Mouse (Mus musculus): ENCODE measurements around the gene Fam189b. TPM values are rescaled to one million over a fixed set of nuclear protein-coding genes. Genes with fewer than 3 reads are reported as not detected.
A peak's percentile ranks its signal among the peaks of the same experiment; 100 is the strongest.

Fam189b gene
- polyA plus RNA-seq, 1 experiment from 2014 or later: 33.4 TPM

DNA sequence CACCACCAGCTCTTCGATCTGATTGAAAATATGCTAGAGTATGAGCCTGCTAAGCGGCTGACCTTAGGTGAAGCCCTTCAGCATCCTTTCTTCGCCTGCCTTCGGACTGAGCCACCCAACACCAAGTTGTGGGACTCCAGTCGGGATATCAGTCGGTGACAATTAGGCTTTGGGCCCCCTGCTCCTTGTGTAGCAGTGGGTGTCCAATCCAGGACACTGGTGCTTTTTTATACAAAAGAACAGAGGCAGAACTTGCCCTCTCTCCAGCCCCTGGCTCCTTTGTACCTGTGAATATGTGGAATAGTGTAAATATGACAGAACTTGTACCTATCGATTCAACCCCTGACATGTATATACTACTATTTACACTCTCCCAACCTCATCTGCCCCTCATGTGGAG, 6.5 kb upstream of the Fam189b start:
- Histone ChIP-seq H3K36me3 (peaks cover 79% of the 10 kb centered on the region), H3K27ac (no peak overlapping the region), H3K9me3 (replicated peaks) (no peaks in the 10 kb centered on the region), H3K4me1 (peaks cover 14% of the 10 kb centered on the region), H3K4me3 (no peak overlapping the region), H3K9ac (no peak overlapping the region), H3K4me2 (replicated peaks) (no peak overlapping the region), H3K27me3 (no peaks in the 10 kb centered on the region)
- WGBS: 86% methylated on average over 7 of the region's 7 CpGs
- ATAC-seq (ENCODE audit: low FRiP score): no peak

DNA sequence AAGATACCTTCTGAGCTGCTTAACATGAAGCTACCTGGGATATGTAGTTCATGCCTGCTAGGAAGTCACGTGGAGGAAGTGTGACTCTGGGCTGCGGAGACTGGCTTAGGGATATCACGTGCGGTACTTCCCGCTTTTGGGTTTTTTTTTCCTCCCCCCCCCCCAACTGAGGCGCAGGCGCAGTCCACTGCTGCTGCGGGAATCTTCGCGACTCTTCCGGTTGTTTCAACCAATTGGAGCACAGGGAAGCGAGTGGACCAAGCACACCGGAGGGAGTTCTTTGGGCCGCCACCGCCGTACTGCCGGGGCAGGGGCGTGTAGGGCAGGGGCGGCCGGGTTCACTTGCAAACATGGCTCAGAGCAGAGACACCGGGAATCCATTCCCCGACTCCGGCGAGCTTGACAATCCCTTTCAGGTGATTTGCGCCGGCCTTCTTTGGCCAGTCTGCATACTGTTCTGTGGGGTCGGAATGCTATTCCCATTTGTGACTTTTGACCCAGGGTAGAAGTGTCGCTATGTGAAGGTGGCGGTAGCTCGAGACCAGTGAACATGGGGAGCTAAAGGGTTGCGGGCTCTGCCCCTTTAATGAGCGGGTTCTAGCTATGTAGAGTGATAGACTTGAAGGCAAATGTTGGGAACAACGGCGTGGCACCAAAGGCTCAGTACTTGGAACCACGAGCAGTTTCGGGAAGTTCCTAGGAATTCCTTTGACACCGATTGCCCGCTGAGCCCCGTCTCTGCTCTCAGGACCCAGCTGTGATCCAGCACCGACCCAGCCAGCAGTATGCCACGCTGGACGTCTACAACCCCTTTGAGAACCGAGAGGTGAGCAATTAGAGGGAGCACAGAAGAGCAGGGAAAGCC, 5.5 kb upstream of the Fam189b start, which contains the start of gene Scamp3:
Gene Scamp3 (plus strand): TSS at position 232 of the 865 bp plus-strand sequence.
- H3K27me3 ChIP-seq: no peaks in the 10 kb centered on the region
- peak within 1 kb of the TSS; percentile 67 for H3K4me3 ChIP-seq
- H3K9ac ChIP-seq: peak within 1 kb of the TSS; percentile 73
- peaks cover 79% of the 10 kb centered on the region for H3K36me3 ChIP-seq
- peak within 1 kb of the TSS; percentile 82 for H3K4me2 ChIP-seq (replicated peaks)
- H3K27ac ChIP-seq: peak within 1 kb of the TSS; percentile 82
- H3K4me1 ChIP-seq: peaks cover 14% of the 10 kb centered on the region
- ATAC-seq (ENCODE audit: low FRiP score): peak; percentile 96
- H3K9me3 ChIP-seq (replicated peaks): no peaks in the 10 kb centered on the region
- whole genome bisulfite sequencing: under 1% methylated on average over 43 of the region's 43 CpGs

DNA sequence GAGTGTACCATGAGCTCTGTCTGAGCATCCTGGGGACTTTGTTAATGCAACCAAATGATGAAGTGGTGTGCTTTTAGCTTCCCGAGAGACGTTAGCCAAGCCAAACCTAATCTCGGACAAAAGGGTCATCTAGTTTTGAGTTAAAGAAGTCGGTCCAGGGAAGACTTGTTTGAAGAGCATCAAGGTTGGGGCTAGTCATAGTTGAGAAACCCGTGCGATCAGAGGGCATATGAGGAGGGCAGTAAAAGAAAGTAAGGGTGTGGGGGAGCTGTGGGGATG, 4.9 kb upstream of the Fam189b start:
- H3K4me3 ChIP-seq: peak overlapping the region; percentile 67
- 10% methylated on average over 6 of the region's 6 CpGs for WGBS
- H3K4me1 ChIP-seq: peaks cover 14% of the 10 kb centered on the region
- no peaks in the 10 kb centered on the region for H3K9me3 ChIP-seq (replicated peaks)
- H3K27ac ChIP-seq: peak overlapping the region; percentile 82
- H3K4me2 ChIP-seq (replicated peaks): peak overlapping the region; percentile 82
- H3K9ac ChIP-seq: peak overlapping the region; percentile 73
- no peaks in the 10 kb centered on the region for H3K27me3 ChIP-seq
- ATAC-seq (ENCODE audit: low FRiP score): no peak
- H3K36me3 ChIP-seq: peaks cover 75% of the 10 kb centered on the region

DNA sequence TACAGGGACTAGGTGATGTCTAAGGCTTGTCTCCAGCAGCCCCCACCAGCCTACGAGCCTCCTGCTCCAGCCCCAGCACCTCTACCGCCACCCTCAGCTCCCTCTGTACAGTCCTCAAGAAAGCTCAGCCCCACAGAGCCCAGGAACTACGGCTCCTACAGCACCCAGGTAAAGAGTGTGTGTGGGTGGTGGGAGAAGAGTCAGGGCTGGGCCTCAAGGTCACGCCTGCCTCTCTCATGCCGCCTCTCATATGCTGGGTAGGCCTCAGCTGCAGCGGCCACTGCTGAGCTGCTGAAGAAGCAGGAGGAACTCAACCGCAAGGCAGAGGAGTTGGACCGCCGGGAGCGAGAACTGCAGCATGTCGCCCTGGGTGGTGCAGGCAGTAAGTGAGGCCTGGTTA, 3.9 kb upstream of the Fam189b start:
- H3K9ac ChIP-seq: 0 out of 2 replicates have a peak overlapping the region, but pooled peaks have one; percentile 28
- peaks cover 22% of the 10 kb centered on the region for H3K4me1 ChIP-seq
- H3K9me3 ChIP-seq (replicated peaks): no peaks in the 10 kb centered on the region
- H3K4me3 ChIP-seq: 0 out of 2 replicates have a peak overlapping the region, but pooled peaks have one; percentile 67
- H3K27me3 ChIP-seq: no peaks in the 10 kb centered on the region
- no peak for ATAC-seq (ENCODE audit: low FRiP score)
- 93% methylated on average over 11 of the region's 11 CpGs for WGBS
- H3K4me2 ChIP-seq (replicated peaks): peak overlapping the region; percentile 82; the same call in 1 of the 2 replicates
- peaks cover 64% of the 10 kb centered on the region for H3K36me3 ChIP-seq
- H3K27ac ChIP-seq: no peak overlapping the region

DNA sequence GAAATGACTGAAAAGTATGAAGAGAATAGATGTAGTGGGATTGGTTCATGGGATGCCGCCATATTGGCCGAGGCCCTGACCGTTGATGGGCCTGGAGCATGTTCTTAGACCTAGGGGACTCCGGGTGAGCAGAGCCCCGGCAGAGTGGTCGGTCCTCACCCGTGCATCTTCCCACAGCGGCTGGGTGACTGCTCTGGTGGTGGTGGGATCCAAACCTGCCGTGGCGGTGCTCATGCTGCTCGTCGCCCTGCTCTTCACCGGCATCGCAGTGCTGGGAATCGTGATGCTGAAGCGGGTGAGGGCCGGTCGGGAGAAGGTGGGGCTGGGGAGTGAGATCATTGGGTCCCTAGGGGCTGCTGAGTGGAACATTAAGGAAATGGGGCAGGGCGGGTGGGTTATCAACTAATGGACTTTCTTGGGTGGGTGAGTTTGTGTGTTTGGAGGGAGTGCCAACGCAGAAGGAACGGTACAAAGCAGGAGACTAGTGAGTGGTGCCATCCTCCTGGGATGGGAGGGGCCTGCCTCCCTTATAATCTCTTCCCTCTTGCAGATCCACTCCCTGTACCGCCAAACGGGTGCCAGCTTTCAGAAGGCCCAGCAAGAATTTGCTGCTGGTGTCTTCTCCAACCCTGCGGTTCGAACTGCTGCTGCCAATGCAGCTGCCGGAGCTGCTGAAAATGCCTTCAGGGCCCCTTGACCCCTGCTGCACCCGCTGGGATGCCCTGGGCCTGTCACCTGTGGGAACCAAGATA, 1.0 kb upstream of the Fam189b start:
- WGBS: 94% methylated on average over 26 of the region's 27 CpGs
- H3K4me3 ChIP-seq: no peak overlapping the region
- 0 out of 2 replicates have a peak overlapping the region, but pooled peaks have one; percentile 23 for H3K9ac ChIP-seq
- peaks cover 42% of the 10 kb centered on the region for H3K4me1 ChIP-seq
- 0 out of 2 replicates have a peak overlapping the region, but pooled peaks have one; percentile 23 for H3K27ac ChIP-seq
- no peaks in the 10 kb centered on the region for H3K9me3 ChIP-seq (replicated peaks)
- H3K27me3 ChIP-seq: peaks cover under 1% of the 10 kb centered on the region; the same call in 1 of the 2 replicates
- H3K36me3 ChIP-seq: peaks cover 39% of the 10 kb centered on the region
- ATAC-seq (ENCODE audit: low FRiP score): no peak
- no peak overlapping the region for H3K4me2 ChIP-seq (replicated peaks)

DNA sequence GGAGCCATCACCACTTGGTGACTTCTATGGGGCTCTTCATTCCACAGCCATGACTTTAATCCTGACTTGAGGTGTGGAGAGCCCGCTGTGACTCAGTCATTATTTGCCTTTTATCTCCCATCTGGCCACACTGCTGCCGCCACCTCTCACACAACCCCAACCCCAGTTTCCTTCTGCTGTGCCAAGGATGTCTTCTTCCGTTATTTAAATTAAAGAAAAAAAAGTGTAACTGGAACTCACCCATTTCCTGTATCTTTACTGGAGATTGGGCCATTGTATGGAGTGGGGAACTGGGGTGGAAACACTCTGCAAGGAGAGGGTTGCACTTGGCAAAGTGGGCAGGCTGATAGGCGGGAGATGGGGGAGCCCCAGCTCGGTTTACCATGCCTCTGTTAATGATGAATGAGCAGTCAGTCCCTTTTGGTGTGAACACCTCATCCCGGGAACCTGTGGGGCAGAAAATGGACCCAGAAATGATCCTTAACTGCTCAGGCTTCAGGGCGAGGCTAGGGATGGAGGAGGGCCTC, 349 bp upstream of the Fam189b start:
- WGBS: 50% methylated on average over 7 of the region's 7 CpGs
- Histone ChIP-seq H3K36me3 (peaks cover 41% of the 10 kb centered on the region), H3K4me1 (peaks cover 45% of the 10 kb centered on the region), H3K9ac (no peak overlapping the region), H3K9me3 (replicated peaks) (no peaks in the 10 kb centered on the region), H3K27me3 (peaks cover 3% of the 10 kb centered on the region; the same call in 1 of the 2 replicates), H3K4me3 (peak overlapping the region; percentile 62; the same call in 1 of the 2 replicates), H3K27ac (peak overlapping the region; percentile 23; the same call in 1 of the 2 replicates), H3K4me2 (replicated peaks) (peak overlapping the region; percentile 95)
- ATAC-seq (ENCODE audit: low FRiP score): peak; percentile 39

DNA sequence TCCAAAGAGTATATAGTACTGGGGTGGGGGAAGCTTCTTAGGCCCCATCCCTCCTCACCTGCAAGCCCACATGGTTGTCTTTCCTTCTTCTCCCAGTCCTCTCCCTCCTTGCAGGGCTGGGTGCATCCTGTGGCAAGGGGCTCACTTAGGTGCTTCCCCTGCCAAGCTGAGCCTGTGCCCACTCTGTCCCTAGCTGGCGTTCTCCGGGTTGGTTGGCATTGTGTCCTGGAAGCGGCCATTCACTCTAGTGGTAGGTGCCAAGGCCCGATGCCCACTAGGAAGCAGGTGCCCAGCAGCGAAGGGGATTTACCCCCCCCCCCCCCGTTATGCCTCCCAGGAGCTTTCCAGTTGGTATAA, 994 bp downstream of the Fam189b start:
- Histone ChIP-seq H3K4me3 (peak overlapping the region; percentile 62), H3K4me2 (replicated peaks) (peak overlapping the region; percentile 95), H3K4me1 (peaks cover 34% of the 10 kb centered on the region), H3K27me3 (peaks cover 3% of the 10 kb centered on the region; the same call in 1 of the 2 replicates), H3K36me3 (peaks cover 48% of the 10 kb centered on the region), H3K9ac (peak overlapping the region; percentile 91), H3K27ac (peak overlapping the region; percentile 91; the same call in 1 of the 2 replicates), H3K9me3 (replicated peaks) (no peaks in the 10 kb centered on the region)
- WGBS: 79% methylated on average over 6 of the region's 6 CpGs
- no peak for ATAC-seq (ENCODE audit: low FRiP score)

DNA sequence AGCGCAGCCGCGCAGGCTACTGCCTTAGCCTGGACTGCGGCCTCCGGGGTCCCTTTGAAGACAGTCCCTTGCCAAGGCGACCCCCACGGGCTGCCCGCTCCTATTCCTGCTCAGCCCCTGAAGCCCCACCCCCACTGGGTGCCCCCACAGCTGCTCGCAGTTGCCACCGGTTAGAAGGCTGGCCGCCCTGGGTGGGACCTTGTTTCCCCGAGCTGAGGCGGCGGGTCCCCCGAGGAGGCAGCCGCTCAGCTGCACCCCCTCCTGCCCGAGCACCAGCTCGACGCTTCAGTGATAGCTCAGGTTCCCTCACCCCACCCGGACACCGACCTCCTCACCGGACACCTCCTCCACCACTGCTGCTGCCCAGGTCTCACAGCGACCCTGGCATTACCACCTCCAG, 4.3 kb downstream of the Fam189b start:
- peaks cover 31% of the 10 kb centered on the region for H3K4me1 ChIP-seq
- 39% methylated on average over 23 of the region's 23 CpGs for WGBS
- H3K9ac ChIP-seq: no peak overlapping the region
- no peak for ATAC-seq (ENCODE audit: low FRiP score)
- H3K9me3 ChIP-seq (replicated peaks): no peaks in the 10 kb centered on the region
- H3K4me3 ChIP-seq: no peak overlapping the region
- peaks cover 3% of the 10 kb centered on the region; the same call in 1 of the 2 replicates for H3K27me3 ChIP-seq
- no peak overlapping the region for H3K27ac ChIP-seq
- H3K4me2 ChIP-seq (replicated peaks): no peak overlapping the region
- H3K36me3 ChIP-seq: peaks cover 16% of the 10 kb centered on the region; the same call in 1 of the 2 replicates

DNA sequence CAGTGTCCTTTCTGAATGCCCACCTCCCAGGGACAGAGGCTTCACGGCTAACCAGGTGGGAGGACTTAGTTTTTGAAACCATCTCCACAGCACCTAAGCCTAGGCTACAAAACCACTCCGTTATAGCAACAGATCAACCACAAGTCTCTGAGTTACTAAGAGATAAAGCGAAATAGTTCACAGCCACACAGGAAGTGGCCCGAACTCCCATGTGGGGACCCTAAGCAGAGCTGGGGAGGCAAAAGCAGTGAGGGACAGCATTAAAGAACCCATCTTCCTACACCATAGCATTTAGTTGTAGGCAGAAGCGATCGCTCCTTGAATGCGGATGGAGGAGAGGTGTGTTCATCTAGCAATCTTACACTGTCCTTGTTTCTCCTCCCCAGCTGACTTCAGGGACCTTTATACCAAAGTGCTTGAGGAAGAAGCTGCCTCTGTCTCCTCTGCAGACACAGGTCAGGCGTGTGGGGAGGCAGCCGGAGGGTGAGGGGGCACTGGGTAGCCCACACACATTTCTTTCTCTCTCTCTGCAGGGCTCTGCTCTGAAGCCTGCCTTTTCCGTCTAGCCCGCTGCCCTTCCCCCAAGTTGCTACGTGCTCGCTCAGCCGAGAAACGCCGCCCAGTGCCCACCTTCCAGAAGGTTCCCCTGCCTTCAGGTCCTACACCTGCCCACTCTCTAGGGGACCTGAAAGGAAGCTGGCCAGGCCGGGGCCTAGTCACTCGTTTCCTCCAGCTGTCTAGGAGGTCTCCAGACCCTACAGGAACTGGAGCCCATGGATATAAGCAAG, 4.9 kb downstream of the Fam189b start:
- Histone ChIP-seq H3K4me3 (no peak overlapping the region), H3K27ac (no peak overlapping the region), H3K4me1 (peaks cover 31% of the 10 kb centered on the region), H3K36me3 (peaks cover 14% of the 10 kb centered on the region; the same call in 1 of the 2 replicates), H3K4me2 (replicated peaks) (no peak overlapping the region), H3K9ac (no peak overlapping the region), H3K9me3 (replicated peaks) (no peaks in the 10 kb centered on the region), H3K27me3 (peaks cover 3% of the 10 kb centered on the region; the same call in 1 of the 2 replicates)
- ATAC-seq (ENCODE audit: low FRiP score): no peak
- 60% methylated on average over 18 of the region's 18 CpGs for WGBS

DNA sequence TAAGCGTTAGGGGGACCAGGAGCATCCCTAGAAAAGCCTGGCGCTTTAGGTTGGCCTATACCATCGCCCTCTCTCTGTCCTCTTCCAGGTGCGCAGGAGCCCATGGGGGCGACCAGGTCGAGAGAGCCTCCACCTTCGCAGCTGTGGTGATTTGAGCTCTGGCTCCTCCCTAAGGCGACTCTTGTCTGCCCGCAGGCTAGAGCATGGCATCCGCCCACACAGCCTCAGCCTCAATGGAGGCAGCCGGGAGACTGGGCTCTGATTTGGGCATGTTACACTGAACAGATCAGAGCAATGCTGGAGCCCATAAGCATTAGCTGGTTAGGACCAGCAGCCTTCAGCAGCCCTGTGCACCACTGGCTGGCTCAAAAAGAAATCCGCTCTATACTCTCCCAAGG, 5.5 kb downstream of the Fam189b start:
- no peak for ATAC-seq (ENCODE audit: low FRiP score)

DNA sequence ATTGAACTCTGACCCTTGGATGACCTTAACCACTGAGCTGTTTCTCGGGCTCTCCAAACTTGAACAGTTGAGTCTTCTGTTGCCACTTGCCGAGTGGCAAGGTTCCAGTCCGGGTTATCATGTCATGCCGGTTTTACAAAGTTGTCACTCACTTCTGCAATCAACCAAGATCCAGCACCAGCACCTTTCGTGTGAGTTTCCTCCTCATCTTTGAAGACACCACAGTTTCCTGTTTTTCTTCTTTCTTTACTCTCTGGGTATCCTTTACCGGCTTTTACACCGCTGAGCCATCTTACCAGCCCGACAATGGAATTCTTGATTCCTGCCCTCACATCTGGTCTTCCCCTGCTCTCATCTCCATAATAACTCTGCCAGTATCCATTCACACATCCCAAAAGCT, 7.5 kb downstream of the Fam189b start:
- no peak for ATAC-seq (ENCODE audit: low FRiP score)
- Histone ChIP-seq H3K4me2 (replicated peaks) (no peak overlapping the region), H3K4me3 (no peak overlapping the region), H3K27me3 (peaks cover 3% of the 10 kb centered on the region; the same call in 1 of the 2 replicates), H3K4me1 (peaks cover 10% of the 10 kb centered on the region), H3K9ac (no peak overlapping the region), H3K27ac (no peak overlapping the region), H3K36me3 (peaks cover 14% of the 10 kb centered on the region; the same call in 1 of the 2 replicates), H3K9me3 (replicated peaks) (no peaks in the 10 kb centered on the region)
- WGBS: 85% methylated on average over 8 of the region's 8 CpGs

More for the DNA sequence above, 5.5 kb downstream of the Fam189b start:
- Histone ChIP-seq H3K9me3 (replicated peaks) (no peaks in the 10 kb centered on the region), H3K4me1 (peaks cover 29% of the 10 kb centered on the region), H3K9ac (no peak overlapping the region), H3K4me2 (replicated peaks) (no peak overlapping the region), H3K27ac (no peak overlapping the region), H3K4me3 (no peak overlapping the region), H3K36me3 (peaks cover 14% of the 10 kb centered on the region; the same call in 1 of the 2 replicates), H3K27me3 (peaks cover 3% of the 10 kb centered on the region; the same call in 1 of the 2 replicates)
- WGBS: 57% methylated on average over 12 of the region's 12 CpGs
